Mouse (Mus musculus): ENCODE measurements at regions not wholly inside any gene's neighbourhood (a gene's known extent, or its start where the extent isn't known, plus 50 kb on each side); places are given as distances from the start of the nearest gene placed in this dataset.
"Not testable (repeated sequence)": the region's sequence is repeated elsewhere in the genome, so short reads cannot be mapped to it uniquely, and the experiment has no call there.

DNA sequence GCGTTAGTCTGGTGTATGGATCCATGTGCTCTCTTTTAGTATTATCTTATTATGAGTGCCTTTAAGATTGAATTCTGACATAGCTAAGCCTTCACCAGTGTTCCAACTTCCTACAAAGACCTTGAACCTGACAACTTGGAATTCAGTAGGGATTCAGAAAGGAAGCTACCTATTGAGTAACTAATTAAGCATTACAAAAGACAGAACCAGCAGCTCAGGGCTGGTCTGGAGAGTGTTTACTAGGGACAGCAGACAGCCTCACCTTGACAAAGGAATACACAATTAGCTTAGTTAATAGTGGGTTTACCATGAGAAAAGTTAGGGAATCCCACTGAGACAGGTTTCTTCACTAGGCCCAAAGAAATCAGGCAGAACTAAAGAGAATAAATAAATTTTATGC is 202.6 kb upstream of the Cntn5 start:
- TF ChIP-seq POLR2A (IDR thresholded peaks at IDR 0.05; ENCODE audit: extremely low read depth, insufficient read depth, low read length); CTCF (IDR thresholded peaks at IDR 0.05; ENCODE audit: low read depth, low read length): not testable (repeated sequence)
